Mouse (Mus musculus) limb, embryonic 15.5 days (tissue): ENCODE results near the gene Krba1. TPM values are rescaled to one million over a fixed set of nuclear protein-coding genes. Genes with fewer than 3 reads are reported as not detected.
A peak's percentile ranks its signal among the peaks of the same experiment; 100 is the strongest.

Source experiments
- ATAC-seq: fragments of 200-750 bp; cut with Nextera tagmentation; 2 replicates; pipeline ENCODE4 v1.8.0; 2017; ENCODE audit warnings: low read depth, moderate TSS enrichment; ENCODE audit not compliant: insufficient number of reproducible peaks, low FRiP score, low TSS enrichment
- H3K27ac ChIP-seq: fragments of 300-500 bp; sonication (generic); 2 replicates; pipeline ENCODE4 v1.5.1; 2015; ENCODE audit warnings: moderate library complexity, mild to moderate bottlenecking, inconsistent platforms
- H3K27me3 ChIP-seq: fragments of 300-500 bp; sonication (generic); 2 replicates; pipeline ENCODE4 v1.6.1; 2015; ENCODE audit warnings: inconsistent platforms
- H3K36me3 ChIP-seq: fragments of 300-500 bp; sonication (generic); 2 replicates; pipeline ENCODE4 v1.6.1; 2015; ENCODE audit warnings: inconsistent platforms
- H3K4me1 ChIP-seq: fragments of 300-500 bp; sonication (generic); 2 replicates; pipeline ENCODE4 v1.6.1; 2015; ENCODE audit warnings: inconsistent platforms
- H3K4me2 ChIP-seq: fragments of 300-500 bp; sonication (generic); 2 replicates; pipeline ENCODE4 v1.6.1; 2015; ENCODE audit warnings: mild to moderate bottlenecking, inconsistent platforms
- H3K4me3 ChIP-seq: fragments of 300-500 bp; sonication (generic); 2 replicates; pipeline ENCODE4 v1.5.1; 2015; ENCODE audit warnings: mild to moderate bottlenecking, inconsistent platforms
- H3K9ac ChIP-seq: fragments of 300-500 bp; sonication (generic); 2 replicates; pipeline ENCODE4 v1.6.1; 2015; ENCODE audit warnings: inconsistent platforms
- H3K9me3 ChIP-seq: fragments of 300-500 bp; sonication (generic); 2 replicates; pipeline ENCODE4 v1.6.1; 2016; ENCODE audit warnings: inconsistent platforms
- WGBS: fragments of 180-500 bp; shearing (Covaris S2); methylation state at CpG from one replicate; pipeline ENCODE4 v1.1.7; 2015; 5-methylcytosine and 5-hydroxymethylcytosine counted together
- polyA plus RNA-seq: library from polyadenylated mRNA; unstranded; fragments of >200 nt; fragmentation: Nextera tagmentation; extraction: Ambion mirVana; gene quantifications from 2 replicates; pipeline ENCODE4 v1.2.1, GENCODE M21; 2015

Gene Krba1
- polyA plus RNA-seq, result 17.5 and 20.8 TPM in 2 replicates

DNA sequence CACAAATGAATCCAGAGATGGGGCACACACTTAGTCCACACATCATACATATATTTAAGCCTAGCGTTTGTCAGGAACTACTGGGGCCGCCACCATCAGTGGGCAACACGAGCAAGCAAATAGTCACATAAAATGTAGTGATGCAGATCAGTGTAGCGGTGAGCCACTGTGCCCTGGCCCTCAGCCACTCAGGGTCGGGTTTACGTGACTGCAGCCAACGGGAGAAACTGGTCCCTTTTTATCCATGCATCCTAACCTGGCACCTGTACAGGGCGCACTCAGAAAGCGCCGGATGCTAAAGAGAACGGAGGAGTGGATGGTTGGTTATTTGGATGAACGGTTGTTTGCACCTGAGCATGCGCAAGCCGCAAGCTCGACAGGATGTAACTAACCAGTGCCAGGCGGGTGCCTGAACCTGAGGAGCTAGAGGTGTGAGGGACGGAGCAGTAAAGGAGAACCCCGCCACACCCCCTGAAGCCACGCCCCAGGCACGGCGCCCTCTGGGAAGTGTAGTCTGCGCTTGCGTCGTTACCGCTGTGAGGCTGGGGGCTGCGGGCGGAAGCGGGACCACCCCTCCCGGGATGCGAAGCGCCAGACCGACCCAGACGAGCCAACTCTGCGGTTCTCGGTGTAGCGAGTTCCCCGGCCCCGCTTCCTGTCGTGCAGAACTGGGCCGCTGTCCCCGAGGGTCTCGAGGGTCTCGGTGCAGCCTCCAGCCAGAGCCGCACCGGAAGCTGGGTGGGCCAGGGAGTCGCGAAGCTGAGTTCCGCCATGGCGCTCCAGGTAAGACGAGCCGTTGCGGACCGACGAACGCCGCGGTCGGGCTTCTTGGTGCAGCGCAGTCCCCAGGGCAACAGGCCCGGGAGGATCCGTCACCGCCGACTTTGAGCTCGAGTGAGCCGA lies at the start of gene Krba1:
Gene Krba1, plus strand, starts transcription at position 482 of the 903 bp plus-strand sequence.
- peaks cover 21% of the 10 kb centered on the region for H3K4me1 ChIP-seq
- peak within 1 kb of the TSS; percentile 73 for H3K4me2 ChIP-seq
- ATAC-seq, result peak; percentile 91
- H3K27me3 ChIP-seq, result no peaks in the 10 kb centered on the region
- peak within 1 kb of the TSS; percentile 81 for H3K27ac ChIP-seq
- H3K9me3 ChIP-seq, result no peaks in the 10 kb centered on the region
- H3K4me3 ChIP-seq, result peak within 1 kb of the TSS; percentile 86
- peak within 1 kb of the TSS; percentile 76 for H3K9ac ChIP-seq
- H3K36me3 ChIP-seq, result no peaks in the 10 kb centered on the region
- WGBS, result 2% methylated on average over 65 of the region's 65 CpGs

GRCm38 (mm10) chr6:48358897-48359296 lies 36.5 kb upstream of the Krba1 start:
- ATAC-seq, result no peak
- no peak overlapping the region for H3K27ac ChIP-seq
- H3K9ac ChIP-seq, result no peak overlapping the region
- no peaks in the 10 kb centered on the region for H3K36me3 ChIP-seq
- no peaks in the 10 kb centered on the region for H3K9me3 ChIP-seq
- no peaks in the 10 kb centered on the region for H3K27me3 ChIP-seq
- WGBS, result 69% methylated on average over 3 of the region's 3 CpGs
- H3K4me1 ChIP-seq, result no peaks in the 10 kb centered on the region
- H3K4me3 ChIP-seq, result no peak overlapping the region
- no peak overlapping the region for H3K4me2 ChIP-seq

GRCm38 (mm10) chr6:48366322-48366996 lies 28.9 kb upstream of the Krba1 start:
- no peaks in the 10 kb centered on the region for H3K27me3 ChIP-seq
- no peak overlapping the region for H3K4me3 ChIP-seq
- no peak for ATAC-seq
- no peaks in the 10 kb centered on the region for H3K36me3 ChIP-seq
- 39% methylated on average over 11 of the region's 11 CpGs for WGBS
- H3K27ac ChIP-seq, result no peak overlapping the region
- 0 out of 2 replicates have a peak, but pooled peaks cover 4% of the 10 kb centered on the region for H3K4me1 ChIP-seq
- H3K4me2 ChIP-seq, result no peak overlapping the region
- H3K9me3 ChIP-seq, result no peaks in the 10 kb centered on the region
- H3K9ac ChIP-seq, result no peak overlapping the region

GRCm38 (mm10) chr6:48388221-48388620 lies 7.2 kb upstream of the Krba1 start:
- no peak for ATAC-seq
- no peak overlapping the region for H3K4me2 ChIP-seq
- 52% methylated on average over 3 of the region's 3 CpGs for WGBS

DNA sequence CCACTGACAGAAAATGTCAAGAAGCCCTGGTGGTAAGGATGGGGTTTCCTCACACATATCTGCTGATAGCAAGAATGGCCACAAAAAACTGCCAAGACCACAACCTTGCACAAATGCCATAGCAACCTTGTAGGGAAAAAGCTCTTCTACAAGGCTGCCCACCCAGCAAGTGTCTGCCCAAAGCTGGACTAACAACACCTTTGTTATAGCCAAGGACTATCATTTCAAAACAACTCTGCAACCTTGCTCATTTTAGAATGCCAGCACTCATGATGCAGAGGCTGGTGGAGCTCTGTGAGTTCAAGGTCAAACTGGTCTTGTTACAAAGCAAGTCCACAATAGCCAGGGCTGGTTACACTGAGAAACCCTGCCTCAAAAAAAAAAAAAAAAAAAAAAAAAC lies 1.6 kb upstream of the Krba1 start:
- H3K27ac ChIP-seq, result no peak overlapping the region
- ATAC-seq, result no peak
- H3K36me3 ChIP-seq, result no peaks in the 10 kb centered on the region
- H3K4me3 ChIP-seq, result no peak overlapping the region
- H3K9ac ChIP-seq, result no peak overlapping the region
- H3K4me2 ChIP-seq, result no peak overlapping the region
- H3K4me1 ChIP-seq, result peaks cover 18% of the 10 kb centered on the region
- no peaks in the 10 kb centered on the region for H3K9me3 ChIP-seq
- H3K27me3 ChIP-seq, result no peaks in the 10 kb centered on the region

More at GRCm38 (mm10) chr6:48388221-48388620, 7.2 kb upstream of the Krba1 start:
- H3K27me3 ChIP-seq, result no peaks in the 10 kb centered on the region
- H3K36me3 ChIP-seq, result no peaks in the 10 kb centered on the region
- no peak overlapping the region for H3K27ac ChIP-seq
- no peaks in the 10 kb centered on the region for H3K4me1 ChIP-seq
- H3K9ac ChIP-seq, result no peak overlapping the region
- H3K4me3 ChIP-seq, result no peak overlapping the region
- no peaks in the 10 kb centered on the region for H3K9me3 ChIP-seq

GRCm38 (mm10) chr6:48396008-48396595 lies 716 bp downstream of the Krba1 start:
- peak overlapping the region; percentile 86 for H3K4me3 ChIP-seq
- H3K4me1 ChIP-seq, result peaks cover 24% of the 10 kb centered on the region
- no peaks in the 10 kb centered on the region for H3K9me3 ChIP-seq
- H3K27ac ChIP-seq, result peak overlapping the region; percentile 81
- ATAC-seq, result no peak
- H3K27me3 ChIP-seq, result no peaks in the 10 kb centered on the region
- H3K9ac ChIP-seq, result peak overlapping the region; percentile 76
- H3K4me2 ChIP-seq, result peak overlapping the region; percentile 73
- 23% methylated on average over 15 of the region's 15 CpGs for WGBS
- no peaks in the 10 kb centered on the region for H3K36me3 ChIP-seq

GRCm38 (mm10) chr6:48396686-48397085 lies 1.3 kb downstream of the Krba1 start:
- H3K27me3 ChIP-seq, result no peaks in the 10 kb centered on the region
- no peak overlapping the region for H3K27ac ChIP-seq
- H3K4me1 ChIP-seq, result peaks cover 24% of the 10 kb centered on the region
- H3K4me2 ChIP-seq, result peak overlapping the region; percentile 73
- H3K9me3 ChIP-seq, result no peaks in the 10 kb centered on the region
- H3K9ac ChIP-seq, result peak overlapping the region; percentile 76; the same call in 1 of the 2 replicates
- peak overlapping the region; percentile 86 for H3K4me3 ChIP-seq
- 92% methylated on average over 1 of the region's 1 CpGs for WGBS
- H3K36me3 ChIP-seq, result no peaks in the 10 kb centered on the region
- no peak for ATAC-seq

- H3K36me3 ChIP-seq, result no peaks in the 10 kb centered on the region
- H3K4me2 ChIP-seq, result no peak overlapping the region
- H3K9me3 ChIP-seq, result no peaks in the 10 kb centered on the region
- H3K4me3 ChIP-seq, result no peak overlapping the region
- H3K4me1 ChIP-seq, result peaks cover 24% of the 10 kb centered on the region
- no peak for ATAC-seq
- H3K9ac ChIP-seq, result no peak overlapping the region
- WGBS, result 59% methylated on average over 4 of the region's 4 CpGs
- H3K27me3 ChIP-seq, result no peaks in the 10 kb centered on the region
- H3K27ac ChIP-seq, result no peak overlapping the region
These were observed 1.9 kb downstream of the Krba1 start for GRCm38 (mm10) chr6:48397336-48397735.

GRCm38 (mm10) chr6:48399906-48400305 lies 4.5 kb downstream of the Krba1 start:
- no peak overlapping the region for H3K4me2 ChIP-seq
- H3K9ac ChIP-seq, result no peak overlapping the region
- no peaks in the 10 kb centered on the region for H3K9me3 ChIP-seq
- no peaks in the 10 kb centered on the region for H3K27me3 ChIP-seq
- peaks cover 23% of the 10 kb centered on the region for H3K4me1 ChIP-seq
- no peak for ATAC-seq
- WGBS, result 91% methylated on average over 5 of the region's 5 CpGs
- no peak overlapping the region for H3K4me3 ChIP-seq
- H3K36me3 ChIP-seq, result peaks cover 17% of the 10 kb centered on the region
- no peak overlapping the region for H3K27ac ChIP-seq

DNA sequence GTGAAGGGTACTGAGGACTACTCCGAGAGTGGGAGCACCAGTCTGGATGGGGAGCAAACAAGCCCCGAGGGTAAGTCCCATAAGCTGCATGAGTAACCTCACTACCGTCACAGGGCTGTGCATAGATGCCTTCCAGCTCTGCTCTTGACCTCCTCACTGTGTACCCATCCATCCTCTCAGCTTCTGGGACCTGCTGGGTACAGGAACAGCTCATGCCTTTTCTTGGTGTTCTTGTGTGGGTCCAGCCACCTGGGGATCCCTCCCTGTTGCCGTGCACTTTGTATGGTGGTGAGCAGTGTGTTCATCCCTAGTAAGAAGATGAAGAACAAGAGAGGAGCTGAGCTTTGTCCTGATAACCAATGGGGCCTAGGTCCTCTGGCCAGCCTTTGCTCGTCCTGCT lies 8.7 kb downstream of the Krba1 start:
- Histone ChIP-seq H3K36me3 (peaks cover 59% of the 10 kb centered on the region), H3K27ac (no peak overlapping the region), H3K4me2 (no peak overlapping the region), H3K4me1 (0 out of 2 replicates have a peak, but pooled peaks cover 7% of the 10 kb centered on the region), H3K9me3 (no peaks in the 10 kb centered on the region), H3K4me3 (no peak overlapping the region), H3K27me3 (no peaks in the 10 kb centered on the region), H3K9ac (no peak overlapping the region)
- ATAC-seq, result no peak
- 90% methylated on average over 5 of the region's 5 CpGs for whole genome bisulfite sequencing

GRCm38 (mm10) chr6:48409726-48410343 lies 14.4 kb downstream of the Krba1 start:
- H3K27ac ChIP-seq, result no peak overlapping the region
- no peak overlapping the region for H3K4me2 ChIP-seq
- no peak overlapping the region for H3K4me3 ChIP-seq
- H3K36me3 ChIP-seq, result peaks cover 99% of the 10 kb centered on the region
- no peaks in the 10 kb centered on the region for H3K27me3 ChIP-seq
- H3K9ac ChIP-seq, result no peak overlapping the region
- 99% methylated on average over 4 of the region's 4 CpGs for WGBS
- no peaks in the 10 kb centered on the region for H3K4me1 ChIP-seq
- ATAC-seq, result no peak
- H3K9me3 ChIP-seq, result no peaks in the 10 kb centered on the region
